Comparison of ENCODE assay signal across 8 mouse cellular contexts in genomic region chr9:61645661-61646425, GRCm38 (mm10).
DNase-seq lines count a peak whose midpoint lies in the region; ATAC-seq lines count a peak whose summit lies in the region.

No protein-coding gene starts in this region.

- H3K9ac ChIP-seq in neural tube, embryonic 12.5 days, result 0 out of 2 replicates have a peak overlapping the region, but pooled peaks have one; percentile 10

- WGBS in heart, embryonic 10.5 days, result 69% methylated on average over 20 of the region's 20 CpGs
- WGBS in neural tube, embryonic 12.5 days, result 50% methylated on average over 20 of the region's 20 CpGs

- DNase-seq in heart, adult 18-20 months, result peak; percentile 41 to 48
- DNase-seq in heart, embryonic 10.5 days (ENCODE audit: low spot score), result no peak
- DNase-seq in gastrocnemius, adult 8-10 months (ENCODE audit: low spot score in 2 of 2), result peak; percentile 72 to 80
- DNase-seq in kidney, adult 9 months, result peak; percentile 8
- DNase-seq in layer of hippocampus, adult 9-11 months, result no peak
- no peak for DNase-seq in left cerebral cortex, postnatal 10 days (ENCODE audit: extremely low spot score in 1 of 2, low spot score in 2 of 2)
- no peak for DNase-seq in left cerebral cortex, postnatal 25 days (ENCODE audit: low spot score in 2 of 2)

- no peaks in the 10 kb centered on the region for H3K9me3 ChIP-seq in heart, embryonic 10.5 days
- no peaks in the 10 kb centered on the region for H3K9me3 ChIP-seq in neural tube, embryonic 12.5 days

- intact Hi-C loops in left cerebral cortex, postnatal 10 days (cut with DNase I), result no loop called here
- intact Hi-C loops in left cerebral cortex, postnatal 25 days (cut with DNase I), result no loop called here

- H3K4me1 ChIP-seq in heart, embryonic 10.5 days, result 0 out of 2 replicates have a peak, but pooled peaks cover 8% of the 10 kb centered on the region
- H3K4me1 ChIP-seq in neural tube, embryonic 12.5 days, result 0 out of 2 replicates have a peak, but pooled peaks cover 8% of the 10 kb centered on the region

- H3K36me3 ChIP-seq in heart, embryonic 10.5 days, result no peaks in the 10 kb centered on the region
- H3K36me3 ChIP-seq in neural tube, embryonic 12.5 days, result no peaks in the 10 kb centered on the region

- H3K27ac ChIP-seq in heart, embryonic 10.5 days, result no peak overlapping the region
- 0 out of 2 replicates have a peak overlapping the region, but pooled peaks have one; percentile 34 for H3K27ac ChIP-seq in neural tube, embryonic 12.5 days

- peaks cover 10% of the 10 kb centered on the region; the same call in 1 of the 2 replicates for H3K27me3 ChIP-seq in heart, embryonic 10.5 days (ENCODE audit: insufficient read depth, poor library complexity, severe bottlenecking)
- no peaks in the 10 kb centered on the region for H3K27me3 ChIP-seq in neural tube, embryonic 12.5 days (replicated peaks)

- H3K4me2 ChIP-seq in neural tube, embryonic 12.5 days (replicated peaks), result peak overlapping the region; percentile 0; the same call in 1 of the 2 replicates

- no peak overlapping the region for H3K4me3 ChIP-seq in heart, embryonic 10.5 days
- H3K4me3 ChIP-seq in neural tube, embryonic 12.5 days, result no peak overlapping the region

- ATAC-seq in neural tube, embryonic 12.5 days (ENCODE audit: low FRiP score, low read depth), result peak; percentile 61; the same call in 1 of the 2 replicates

Comparison
In these comparisons a context has a peak if more than half of its experiments do, and no peak if none do; other contexts are left out.
1. DNase-seq: peak in heart, adult 18-20 months (2 of 2), gastrocnemius, adult 8-10 months (2 of 2) and kidney, adult 9 months (single experiment); none in heart, embryonic 10.5 days (single experiment), layer of hippocampus, adult 9-11 months (single experiment), left cerebral cortex, postnatal 10 days (0 of 2) and left cerebral cortex, postnatal 25 days (0 of 2).